Mouse (Mus musculus) cerebellum, adult 11-12 months (tissue): ENCODE measurements around the gene Gm11115.

Experiments
- DNase-seq: peaks from one replicate; pipeline ENCODE4 v3.0.0; 2022

Gm11115 gene

GRCm38 (mm10) chr5:88153999-88154398 is at the start of gene Gm11115:
Gene Gm11115, minus strand, starts transcription at chr5:88154099.
- no peak for DNase-seq

- no peak for DNase-seq
Observed at GRCm38 (mm10) chr5:88111430-88111829, 42.5 kb downstream of the Gm11115 start, which contains the start of gene Gm11116. Gene Gm11116, minus strand, starts transcription at chr5:88111530.
